Mouse (Mus musculus): ENCODE measurements at regions not wholly inside any gene's neighbourhood (a gene's known extent, or its start where the extent isn't known, plus 50 kb on each side); places are given as distances from the start of the nearest gene placed in this dataset.

DNA sequence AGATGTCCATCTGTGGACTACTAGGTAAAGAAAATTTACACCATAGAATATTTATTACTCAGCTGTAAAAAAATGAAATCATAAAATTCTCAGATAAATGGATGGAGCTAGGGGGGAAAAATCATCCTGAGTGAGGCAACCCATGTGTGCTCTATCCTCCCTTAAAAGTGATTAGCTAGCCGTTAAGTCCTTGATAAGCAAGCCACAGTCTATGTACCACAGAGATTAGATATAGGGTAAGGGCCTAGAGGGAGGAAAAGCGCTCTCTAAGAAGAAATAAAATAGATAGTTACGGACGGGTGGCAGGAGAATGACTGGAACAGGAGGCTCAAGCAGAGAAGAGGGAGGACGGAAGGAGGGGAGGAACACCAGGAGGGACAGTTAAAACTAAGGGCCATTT is 122.1 kb downstream of the Dhrs2 start:
- Histone ChIP-seq H3K27ac (no peak overlapping the region), H3K9ac (no peak overlapping the region), H3K4me1 (no peaks in the 10 kb centered on the region), H3K27me3 (no peaks in the 10 kb centered on the region), H3K4me2 (no peak overlapping the region), H3K36me3 (no peaks in the 10 kb centered on the region), H3K4me3 (no peak overlapping the region), H3K9me3 (no peaks in the 10 kb centered on the region)
- ATAC-seq (ENCODE audit: insufficient number of reproducible peaks, low FRiP score, low TSS enrichment, low read depth): no peak
- WGBS: 87% methylated on average over 5 of the region's 5 CpGs

DNA sequence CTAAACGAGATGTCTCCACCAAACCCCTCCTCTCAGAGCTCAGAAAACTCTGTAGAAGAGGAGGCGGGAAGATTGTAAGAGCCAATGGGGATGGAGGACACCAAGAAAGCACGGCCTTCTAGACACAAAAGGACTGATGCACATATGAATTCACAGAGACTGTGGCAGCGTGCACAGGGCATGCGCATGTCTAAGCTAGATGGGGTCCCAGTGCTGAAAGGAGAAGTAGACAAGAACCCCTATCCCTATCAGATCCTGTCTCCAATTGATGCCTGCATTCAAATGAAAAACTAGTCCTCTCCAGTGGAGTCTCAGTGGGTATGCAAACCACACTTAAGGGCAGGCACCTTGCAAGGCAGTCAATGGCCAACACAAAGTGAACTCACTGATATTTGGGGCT is 123.3 kb downstream of the Dhrs2 start:
- WGBS: 82% methylated on average over 5 of the region's 5 CpGs
- no peaks in the 10 kb centered on the region for H3K36me3 ChIP-seq
- no peak for ATAC-seq (ENCODE audit: insufficient number of reproducible peaks, low FRiP score, low TSS enrichment, low read depth)
- H3K4me1 ChIP-seq: no peaks in the 10 kb centered on the region
- no peaks in the 10 kb centered on the region for H3K27me3 ChIP-seq
- H3K27ac ChIP-seq: no peak overlapping the region
- no peak overlapping the region for H3K4me3 ChIP-seq
- H3K9me3 ChIP-seq: no peaks in the 10 kb centered on the region
- no peak overlapping the region for H3K4me2 ChIP-seq
- H3K9ac ChIP-seq: no peak overlapping the region

DNA sequence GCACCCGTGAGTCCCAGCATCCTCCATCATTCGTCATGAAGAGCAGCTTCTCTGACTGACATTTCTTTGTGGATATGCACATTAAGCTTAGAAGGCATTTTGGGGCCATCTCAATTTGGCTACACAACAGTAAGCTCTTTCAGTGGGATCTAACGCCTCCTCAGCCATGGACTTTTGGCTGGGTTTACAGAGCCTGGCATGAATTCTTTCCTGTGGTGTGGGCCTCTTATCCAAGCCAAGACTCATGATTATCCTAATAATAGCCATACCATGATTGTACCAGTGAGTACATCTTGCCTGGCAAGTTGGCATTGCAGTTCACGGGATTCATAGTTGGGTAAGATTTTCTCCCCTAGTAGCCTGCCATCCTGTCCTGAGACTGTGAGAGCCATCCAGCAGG is 126.3 kb downstream of the Dhrs2 start:
- Histone ChIP-seq H3K9ac (no peak overlapping the region), H3K9me3 (no peaks in the 10 kb centered on the region), H3K4me3 (no peak overlapping the region), H3K4me1 (no peaks in the 10 kb centered on the region), H3K36me3 (no peaks in the 10 kb centered on the region), H3K27ac (no peak overlapping the region), H3K4me2 (no peak overlapping the region), H3K27me3 (no peaks in the 10 kb centered on the region)
- ATAC-seq (ENCODE audit: insufficient number of reproducible peaks, low FRiP score, low TSS enrichment, low read depth): no peak
- WGBS: 80% methylated on average over 4 of the region's 4 CpGs

DNA sequence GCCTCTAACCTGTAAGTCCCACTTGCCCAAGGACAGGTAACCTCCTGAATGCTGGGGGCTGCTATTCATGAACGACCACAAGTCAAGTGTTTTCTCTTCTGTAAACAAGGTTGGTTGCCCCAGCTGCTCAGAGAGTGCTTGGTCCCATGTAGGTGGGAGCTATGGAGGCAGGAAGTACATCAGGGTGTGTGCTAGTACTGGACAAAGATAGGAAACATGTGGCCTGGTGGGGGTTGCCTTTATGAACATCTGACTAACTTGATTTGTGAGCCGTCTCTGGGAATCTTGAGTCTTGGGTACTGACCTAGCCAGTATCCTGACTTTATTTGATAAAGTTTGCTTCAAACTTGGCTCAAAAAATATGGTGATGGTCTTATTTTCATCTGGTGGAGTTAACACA is 121.3 kb upstream of the Dhrs4 start:
- H3K4me1 ChIP-seq: no peaks in the 10 kb centered on the region
- no peaks in the 10 kb centered on the region for H3K27me3 ChIP-seq
- H3K9me3 ChIP-seq: no peaks in the 10 kb centered on the region
- no peak overlapping the region for H3K27ac ChIP-seq
- no peak overlapping the region for H3K4me3 ChIP-seq
- no peak overlapping the region for H3K4me2 ChIP-seq
- 63% methylated on average over 2 of the region's 2 CpGs for WGBS
- no peak for ATAC-seq (ENCODE audit: insufficient number of reproducible peaks, low FRiP score, low TSS enrichment, low read depth)
- no peak overlapping the region for H3K9ac ChIP-seq
- H3K36me3 ChIP-seq: no peaks in the 10 kb centered on the region

DNA sequence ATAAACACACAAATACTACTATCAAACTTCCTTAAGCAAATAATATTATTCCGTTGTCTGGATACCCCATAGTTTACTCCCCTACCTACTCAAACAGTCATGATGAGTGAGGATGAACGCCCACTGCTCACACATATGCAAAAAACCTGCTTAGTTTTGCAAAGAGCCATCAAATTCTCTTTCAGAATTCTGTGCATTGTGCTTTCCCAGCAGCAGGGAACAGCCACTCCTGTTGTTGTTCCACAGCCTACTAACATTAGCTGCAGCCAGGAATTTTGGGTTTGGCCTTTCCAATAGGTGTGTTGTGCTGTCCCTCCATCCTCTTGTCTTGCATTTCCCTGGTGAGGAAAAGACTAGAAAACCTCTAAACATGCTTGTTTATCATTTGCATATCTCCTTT is 120.1 kb upstream of the Dhrs4 start:
- no peak overlapping the region for H3K4me2 ChIP-seq
- H3K4me1 ChIP-seq: no peaks in the 10 kb centered on the region
- no peak overlapping the region for H3K27ac ChIP-seq
- no peaks in the 10 kb centered on the region for H3K27me3 ChIP-seq
- no peak for ATAC-seq (ENCODE audit: insufficient number of reproducible peaks, low FRiP score, low TSS enrichment, low read depth)
- H3K4me3 ChIP-seq: no peak overlapping the region
- H3K36me3 ChIP-seq: no peaks in the 10 kb centered on the region
- H3K9ac ChIP-seq: no peak overlapping the region
- H3K9me3 ChIP-seq: no peaks in the 10 kb centered on the region
- WGBS: 79% methylated on average over 2 of the region's 2 CpGs

DNA sequence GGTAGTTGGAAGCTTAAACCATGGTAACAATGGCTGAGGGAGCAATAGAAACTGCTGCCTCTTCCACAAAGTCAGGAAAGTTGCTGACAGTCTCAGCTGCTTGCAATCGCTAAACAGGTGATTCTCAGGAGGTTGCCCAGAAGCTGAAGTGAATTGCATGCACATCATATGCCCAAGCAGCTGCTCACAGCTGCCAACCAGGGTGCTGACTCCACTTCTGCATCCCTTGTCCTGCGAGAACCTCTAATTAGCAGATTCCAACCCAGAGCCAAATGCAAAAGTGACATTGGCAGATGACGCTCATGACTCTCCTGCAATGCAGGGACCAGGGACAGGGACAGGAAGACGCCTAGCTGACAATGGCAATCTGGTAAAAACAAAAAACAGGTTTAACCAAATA is 116.2 kb upstream of the Dhrs4 start:
- WGBS: 58% methylated on average over 4 of the region's 4 CpGs
- no peaks in the 10 kb centered on the region for H3K9me3 ChIP-seq
- H3K36me3 ChIP-seq: no peaks in the 10 kb centered on the region
- no peak overlapping the region for H3K4me3 ChIP-seq
- no peak overlapping the region for H3K4me2 ChIP-seq
- no peak for ATAC-seq (ENCODE audit: insufficient number of reproducible peaks, low FRiP score, low TSS enrichment, low read depth)
- no peak overlapping the region for H3K27ac ChIP-seq
- no peaks in the 10 kb centered on the region for H3K4me1 ChIP-seq
- no peak overlapping the region for H3K9ac ChIP-seq
- H3K27me3 ChIP-seq: no peaks in the 10 kb centered on the region

DNA sequence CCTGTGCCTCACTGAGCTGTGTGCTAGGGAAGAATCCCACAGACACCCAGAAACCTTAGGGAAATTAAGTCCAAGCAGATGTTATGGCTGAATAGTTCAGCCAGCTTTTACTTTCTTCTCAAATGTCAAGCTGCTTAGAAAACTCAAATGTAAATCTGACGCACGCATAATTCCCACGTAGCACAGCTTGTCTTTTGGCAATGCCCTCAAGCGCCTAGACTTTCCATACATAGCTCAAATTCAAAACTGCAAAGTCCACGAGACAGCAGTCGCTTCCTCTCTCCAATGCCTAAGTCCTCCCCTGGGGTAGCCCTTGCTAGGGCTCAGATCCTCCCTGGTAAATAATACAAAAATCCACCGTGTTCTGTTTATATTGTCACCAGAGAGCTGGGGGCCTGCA is 115.8 kb upstream of the Dhrs4 start:
- Histone ChIP-seq H3K27me3 (no peaks in the 10 kb centered on the region), H3K9ac (no peak overlapping the region), H3K36me3 (no peaks in the 10 kb centered on the region), H3K4me2 (no peak overlapping the region), H3K9me3 (no peaks in the 10 kb centered on the region), H3K4me3 (no peak overlapping the region), H3K27ac (no peak overlapping the region), H3K4me1 (no peaks in the 10 kb centered on the region)
- 56% methylated on average over 7 of the region's 7 CpGs for WGBS
- no peak for ATAC-seq (ENCODE audit: insufficient number of reproducible peaks, low FRiP score, low TSS enrichment, low read depth)

DNA sequence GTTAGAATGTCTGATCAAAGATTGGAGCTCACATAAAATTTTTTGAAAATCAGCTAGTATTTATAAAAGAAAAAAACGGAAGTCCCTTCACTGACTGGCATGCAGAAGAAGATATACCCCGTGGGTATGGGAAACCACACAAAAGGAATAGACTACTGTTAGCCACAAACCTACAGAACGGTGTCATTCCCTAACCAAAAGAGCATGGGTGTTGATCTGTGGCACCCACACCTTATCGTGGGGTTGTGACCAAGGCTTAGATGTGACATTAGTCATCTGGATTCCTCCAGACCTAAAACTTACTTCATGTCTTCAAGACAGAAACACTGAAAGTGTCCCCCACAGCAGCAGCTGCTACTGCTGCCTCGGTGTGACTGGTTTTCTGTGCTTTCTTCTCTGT is 108.2 kb upstream of the Dhrs4 start:
- no peak overlapping the region for H3K4me2 ChIP-seq
- H3K9me3 ChIP-seq: no peaks in the 10 kb centered on the region
- H3K4me1 ChIP-seq: no peaks in the 10 kb centered on the region
- WGBS: 81% methylated on average over 5 of the region's 5 CpGs
- no peak overlapping the region for H3K4me3 ChIP-seq
- no peaks in the 10 kb centered on the region for H3K36me3 ChIP-seq
- no peak overlapping the region for H3K27ac ChIP-seq
- H3K9ac ChIP-seq: no peak overlapping the region
- H3K27me3 ChIP-seq: no peaks in the 10 kb centered on the region
- no peak for ATAC-seq (ENCODE audit: insufficient number of reproducible peaks, low FRiP score, low TSS enrichment, low read depth)

DNA sequence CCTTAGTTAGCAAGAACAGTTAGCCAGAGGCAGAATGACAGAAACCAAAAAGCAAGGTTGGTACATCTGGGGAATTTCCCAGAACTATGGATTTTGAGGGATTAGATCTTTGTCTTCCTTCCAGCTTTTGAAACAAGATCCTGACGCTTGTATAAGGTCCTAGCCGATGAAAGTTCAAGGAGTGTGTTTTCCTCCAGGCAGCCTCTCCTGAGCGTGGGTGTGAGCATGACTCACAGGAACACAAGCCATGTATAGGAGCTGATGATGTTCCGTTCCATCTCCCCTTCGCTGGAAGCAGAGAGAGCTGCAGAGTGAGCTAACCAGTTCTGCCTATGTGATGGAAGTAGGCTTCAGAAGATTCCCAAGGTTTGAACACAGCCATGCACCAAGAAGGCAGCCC is 105.6 kb upstream of the Dhrs4 start:
- Histone ChIP-seq H3K9me3 (no peaks in the 10 kb centered on the region), H3K4me1 (no peaks in the 10 kb centered on the region), H3K36me3 (no peaks in the 10 kb centered on the region), H3K27ac (no peak overlapping the region), H3K27me3 (no peaks in the 10 kb centered on the region), H3K9ac (no peak overlapping the region), H3K4me3 (no peak overlapping the region), H3K4me2 (no peak overlapping the region)
- ATAC-seq (ENCODE audit: insufficient number of reproducible peaks, low FRiP score, low TSS enrichment, low read depth): no peak
- 74% methylated on average over 5 of the region's 5 CpGs for WGBS

DNA sequence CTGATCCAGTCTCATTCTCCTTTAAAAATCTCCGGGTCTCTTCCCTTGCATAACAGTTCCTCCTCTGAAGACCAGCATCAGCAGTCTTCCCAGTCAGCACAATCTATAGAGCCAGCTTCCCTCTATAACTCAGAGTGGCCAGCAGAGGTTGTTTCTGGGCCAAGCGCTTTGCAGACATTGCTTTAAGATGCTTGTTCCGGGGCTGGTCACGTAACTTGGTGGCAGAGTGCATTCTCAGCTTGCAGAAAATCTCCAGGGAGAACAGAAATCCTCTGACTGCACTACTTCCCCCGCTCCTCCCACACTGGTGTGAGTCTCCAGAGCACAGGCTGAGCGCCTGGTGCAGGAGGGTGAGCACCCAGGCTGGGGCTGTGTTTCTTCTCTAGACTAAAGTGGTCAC is 91.8 kb upstream of the Dhrs4 start:
- Histone ChIP-seq H3K9me3 (no peaks in the 10 kb centered on the region), H3K27me3 (no peaks in the 10 kb centered on the region), H3K27ac (no peak overlapping the region), H3K36me3 (no peaks in the 10 kb centered on the region), H3K4me3 (no peak overlapping the region), H3K9ac (no peak overlapping the region), H3K4me2 (no peak overlapping the region), H3K4me1 (no peaks in the 10 kb centered on the region)
- ATAC-seq (ENCODE audit: insufficient number of reproducible peaks, low FRiP score, low TSS enrichment, low read depth): no peak
- WGBS: 52% methylated on average over 6 of the region's 6 CpGs

DNA sequence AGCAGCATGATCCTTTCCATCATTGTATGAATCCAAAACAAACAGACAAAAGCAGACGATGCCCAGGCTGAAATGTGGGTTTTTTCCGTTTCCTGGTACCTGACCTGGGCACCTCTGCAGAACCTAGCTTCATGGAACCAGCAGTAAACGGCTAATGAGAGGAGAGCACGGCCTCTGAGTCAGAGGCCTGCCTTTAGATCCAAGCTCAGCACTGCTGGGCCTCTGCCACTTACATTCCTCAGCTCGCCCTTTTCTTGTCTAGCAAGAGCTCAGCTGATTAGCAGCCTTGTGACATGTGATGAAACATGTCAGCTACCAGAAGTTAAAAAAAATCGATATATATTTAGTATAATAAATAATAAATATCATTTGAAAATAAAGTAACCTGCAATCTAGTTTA is 91.2 kb upstream of the Dhrs4 start:
- no peak overlapping the region for H3K4me2 ChIP-seq
- no peak overlapping the region for H3K27ac ChIP-seq
- H3K9ac ChIP-seq: no peak overlapping the region
- H3K27me3 ChIP-seq: no peaks in the 10 kb centered on the region
- H3K9me3 ChIP-seq: no peaks in the 10 kb centered on the region
- no peak overlapping the region for H3K4me3 ChIP-seq
- WGBS: 47% methylated on average over 6 of the region's 6 CpGs
- no peak for ATAC-seq (ENCODE audit: insufficient number of reproducible peaks, low FRiP score, low TSS enrichment, low read depth)
- H3K36me3 ChIP-seq: no peaks in the 10 kb centered on the region
- no peaks in the 10 kb centered on the region for H3K4me1 ChIP-seq

DNA sequence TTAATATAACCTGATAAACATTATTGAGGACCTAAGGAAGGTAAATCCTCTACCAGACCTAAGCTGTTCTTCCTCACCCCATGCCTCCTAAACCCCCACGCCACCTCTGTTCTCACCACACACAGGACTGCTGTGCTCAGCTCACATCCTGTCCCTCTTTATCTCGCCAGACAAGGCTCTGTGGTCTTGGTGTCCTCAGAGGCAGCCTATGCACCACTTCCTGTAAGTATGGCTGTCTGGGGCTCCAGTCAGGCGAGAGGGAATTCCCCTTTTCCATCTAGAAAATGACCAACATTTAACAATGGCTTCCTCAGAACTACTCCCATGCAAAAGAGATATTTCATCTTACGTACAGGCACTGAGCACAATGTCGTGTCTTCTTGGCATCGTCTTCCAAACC is 86.2 kb upstream of the Dhrs4 start:
- Histone ChIP-seq H3K4me1 (no peaks in the 10 kb centered on the region), H3K4me2 (no peak overlapping the region), H3K4me3 (no peak overlapping the region), H3K9me3 (no peaks in the 10 kb centered on the region), H3K9ac (no peak overlapping the region), H3K27me3 (no peaks in the 10 kb centered on the region), H3K27ac (no peak overlapping the region), H3K36me3 (no peaks in the 10 kb centered on the region)
- ATAC-seq (ENCODE audit: insufficient number of reproducible peaks, low FRiP score, low TSS enrichment, low read depth): no peak
- WGBS: 70% methylated on average over 6 of the region's 6 CpGs

DNA sequence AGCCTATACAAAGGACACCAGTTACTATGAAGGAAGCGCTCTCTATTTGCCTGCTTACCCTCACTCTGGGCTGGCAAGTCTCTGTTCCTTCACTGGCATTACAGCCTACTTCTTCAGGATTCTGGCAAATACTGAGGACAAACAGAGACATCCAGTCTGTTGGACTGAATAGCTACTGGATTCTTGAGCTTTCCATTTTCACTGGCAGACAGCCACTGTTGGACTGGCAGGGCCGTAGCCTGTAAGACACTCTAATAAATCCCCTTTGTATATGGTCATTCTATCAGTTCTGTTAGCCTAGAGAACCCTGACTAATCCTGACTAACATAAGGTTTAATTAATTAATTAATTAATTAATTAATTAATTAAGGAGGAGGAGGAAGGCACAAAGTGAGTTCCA is 72.4 kb upstream of the Dhrs4 start:
- no peak overlapping the region for H3K4me3 ChIP-seq
- H3K9me3 ChIP-seq: no peaks in the 10 kb centered on the region
- H3K27ac ChIP-seq: no peak overlapping the region
- H3K36me3 ChIP-seq: no peaks in the 10 kb centered on the region
- 83% methylated on average over 2 of the region's 2 CpGs for WGBS
- H3K4me1 ChIP-seq: no peaks in the 10 kb centered on the region
- no peak overlapping the region for H3K9ac ChIP-seq
- no peak overlapping the region for H3K4me2 ChIP-seq
- no peaks in the 10 kb centered on the region for H3K27me3 ChIP-seq
- no peak for ATAC-seq (ENCODE audit: insufficient number of reproducible peaks, low FRiP score, low TSS enrichment, low read depth)
